In the genomic region with DNA sequence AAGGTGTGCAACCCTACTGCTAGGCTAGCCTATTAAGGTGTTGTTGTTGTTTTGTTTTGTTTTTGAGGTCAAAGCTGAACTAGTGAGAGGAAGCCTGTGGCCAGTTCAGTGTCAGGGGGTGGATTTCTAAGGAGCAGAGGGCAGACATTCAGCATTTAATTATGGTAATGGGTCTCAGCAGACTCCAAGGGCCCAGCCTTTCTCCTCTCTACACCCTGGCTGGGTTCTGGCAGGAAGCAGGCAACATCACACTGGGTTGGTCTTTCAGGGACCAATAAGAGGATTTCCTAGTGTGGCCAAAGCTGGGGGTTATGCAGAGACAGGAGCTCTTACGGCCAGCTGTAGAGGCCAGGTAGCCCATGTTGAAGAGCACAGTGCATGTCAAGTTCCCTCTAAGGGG, we compare ENCODE assay signal across 16 mouse cellular contexts.
A peak's percentile ranks its signal among the peaks of the same experiment; 100 is the strongest.
DNase-seq lines count a peak whose midpoint lies in the region; ATAC-seq and TF ChIP-seq lines count a peak whose summit lies in the region.
"Had no signal": no experiment of that assay in that cellular context is flagged by ENCODE, and none has a peak within 500 bp of the region (broad histone marks: within the 10 kb centered on the region; RNA-seq: fewer than 3 reads in every experiment).

No protein-coding gene starts in this region.

- no peak overlapping the region for H3K27ac ChIP-seq in kidney, embryonic 14.5 days (ENCODE audit: low read depth, low read length)
- H3K27ac ChIP-seq in embryonic facial prominence, embryonic 10.5 days (replicated peaks) = peak overlapping the region; percentile 67
- H3K27ac ChIP-seq in hindbrain, embryonic 12.5 days = peak overlapping the region; percentile 80
- peak overlapping the region; percentile 71 for H3K27ac ChIP-seq in midbrain, embryonic 14.5 days (replicated peaks; ENCODE audit: low read depth, low read length)
- H3K27ac ChIP-seq in lung, postnatal 0 days (ENCODE audit: low read length) = no peak overlapping the region

- TF ChIP-seq CTCF in lung, postnatal 0 days (IDR thresholded peaks at IDR 0.05) = no peak

- TF ChIP-seq EP300 in lung, postnatal 0 days (IDR thresholded peaks at IDR 0.05) = no peak

- peak; percentile 15 for DNase-seq in kidney, postnatal 14 days
- no peak for DNase-seq in embryonic facial prominence, embryonic 10.5 days (ENCODE audit: low spot score)
- no peak for DNase-seq in midbrain, embryonic 14.5 days
- DNase-seq in lung, postnatal 0 days (ENCODE audit: low spot score) = no peak
- no peak for DNase-seq in embryo, embryonic 11 days
- DNase-seq: adrenal gland, adult 8-10 months; cerebellum, postnatal 14 days; heart, postnatal 14 days; kidney, adult 18-20 months; right cerebral cortex, postnatal 14 days; thymus, postnatal 36 days had no signal

- no peak overlapping the region for H3K4me3 ChIP-seq in kidney, embryonic 14.5 days (ENCODE audit: low read length)
- no peak overlapping the region for H3K4me3 ChIP-seq in embryonic facial prominence, embryonic 10.5 days
- no peak overlapping the region for H3K4me3 ChIP-seq in hindbrain, embryonic 12.5 days
- H3K4me3 ChIP-seq in midbrain, embryonic 14.5 days (replicated peaks; ENCODE audit: low read depth, low read length) = no peak overlapping the region
- no peak overlapping the region for H3K4me3 ChIP-seq in lung, postnatal 0 days (ENCODE audit: low read depth, low read length)
- H3K4me3 ChIP-seq: embryonic facial prominence, embryonic 15.5 days; neural tube, embryonic 13.5 days had no signal

- no peaks in the 10 kb centered on the region for H3K36me3 ChIP-seq in kidney, embryonic 14.5 days (ENCODE audit: control insufficient read depth, insufficient read depth, low read length)
- H3K36me3 ChIP-seq in embryonic facial prominence, embryonic 10.5 days (replicated peaks) = no peaks in the 10 kb centered on the region
- no peaks in the 10 kb centered on the region for H3K36me3 ChIP-seq in hindbrain, embryonic 12.5 days
- H3K36me3 ChIP-seq in midbrain, embryonic 14.5 days (ENCODE audit: control insufficient read depth, insufficient read depth, low read length) = no peaks in the 10 kb centered on the region
- no peaks in the 10 kb centered on the region for H3K36me3 ChIP-seq in lung, postnatal 0 days (ENCODE audit: insufficient read depth, low read length)
- H3K36me3 ChIP-seq: embryonic facial prominence, embryonic 15.5 days; neural tube, embryonic 13.5 days had no signal

- no peak for ATAC-seq in kidney, embryonic 14.5 days (ENCODE audit: low FRiP score, low TSS enrichment)
- no peak for ATAC-seq in hindbrain, embryonic 12.5 days (ENCODE audit: low FRiP score)
- no peak for ATAC-seq in midbrain, embryonic 14.5 days (ENCODE audit: low FRiP score, low TSS enrichment)
- no peak for ATAC-seq in lung, postnatal 0 days
- ATAC-seq: Patski had no signal

- no peak overlapping the region for H3K9ac ChIP-seq in kidney, embryonic 14.5 days (ENCODE audit: low read depth, low read length)
- no peak overlapping the region for H3K9ac ChIP-seq in hindbrain, embryonic 12.5 days
- H3K9ac ChIP-seq in midbrain, embryonic 14.5 days (replicated peaks; ENCODE audit: low read length) = no peak overlapping the region
- no peak overlapping the region for H3K9ac ChIP-seq in lung, postnatal 0 days (replicated peaks; ENCODE audit: low read depth)
- H3K9ac ChIP-seq: embryonic facial prominence, embryonic 15.5 days had no signal

- 39% methylated on average over 1 of the region's 1 CpGs for WGBS in kidney, embryonic 14.5 days
- WGBS in embryonic facial prominence, embryonic 10.5 days = 50% methylated on average over 1 of the region's 1 CpGs
- WGBS in hindbrain, embryonic 12.5 days = 25% methylated on average over 1 of the region's 1 CpGs
- 10% methylated on average over 1 of the region's 1 CpGs for WGBS in midbrain, embryonic 14.5 days
- 80% methylated on average over 1 of the region's 1 CpGs for WGBS in lung, postnatal 0 days

- no peaks in the 10 kb centered on the region for H3K27me3 ChIP-seq in kidney, embryonic 14.5 days (ENCODE audit: control insufficient read depth, insufficient read depth, low read length)
- H3K27me3 ChIP-seq in embryonic facial prominence, embryonic 10.5 days (replicated peaks; ENCODE audit: low read depth, poor library complexity, severe bottlenecking) = 0 out of 2 replicates have a peak, but pooled peaks cover 15% of the 10 kb centered on the region
- H3K27me3 ChIP-seq in hindbrain, embryonic 12.5 days = no peaks in the 10 kb centered on the region
- no peaks in the 10 kb centered on the region for H3K27me3 ChIP-seq in midbrain, embryonic 14.5 days (ENCODE audit: control insufficient read depth, insufficient read depth, low read length)
- no peaks in the 10 kb centered on the region for H3K27me3 ChIP-seq in lung, postnatal 0 days (replicated peaks; ENCODE audit: insufficient read depth, low read length)
- H3K27me3 ChIP-seq: embryonic facial prominence, embryonic 15.5 days; neural tube, embryonic 13.5 days; Patski had no signal

- H3K9me3 ChIP-seq in kidney, embryonic 14.5 days (ENCODE audit: control insufficient read depth, low read length) = no peaks in the 10 kb centered on the region
- no peaks in the 10 kb centered on the region for H3K9me3 ChIP-seq in embryonic facial prominence, embryonic 10.5 days
- no peaks in the 10 kb centered on the region for H3K9me3 ChIP-seq in hindbrain, embryonic 12.5 days (replicated peaks)
- H3K9me3 ChIP-seq in midbrain, embryonic 14.5 days (ENCODE audit: control insufficient read depth, low read length) = no peaks in the 10 kb centered on the region
- H3K9me3 ChIP-seq in lung, postnatal 0 days (ENCODE audit: low read length) = no peaks in the 10 kb centered on the region
- H3K9me3 ChIP-seq: embryonic facial prominence, embryonic 15.5 days; neural tube, embryonic 13.5 days had no signal

- H3K4me1 ChIP-seq in kidney, embryonic 14.5 days (ENCODE audit: control insufficient read depth, insufficient read depth, low read length) = peaks cover 22% of the 10 kb centered on the region
- H3K4me1 ChIP-seq in embryonic facial prominence, embryonic 10.5 days = peaks cover 50% of the 10 kb centered on the region
- H3K4me1 ChIP-seq in hindbrain, embryonic 12.5 days = peaks cover 38% of the 10 kb centered on the region
- peaks cover 20% of the 10 kb centered on the region for H3K4me1 ChIP-seq in midbrain, embryonic 14.5 days (ENCODE audit: control insufficient read depth, insufficient read depth, low read length)
- no peaks in the 10 kb centered on the region; the same call in 1 of the 2 replicates for H3K4me1 ChIP-seq in lung, postnatal 0 days (ENCODE audit: insufficient read depth, low read depth, low read length)

- no peak overlapping the region for H3K4me2 ChIP-seq in kidney, embryonic 14.5 days (replicated peaks; ENCODE audit: low read depth, low read length)
- H3K4me2 ChIP-seq in hindbrain, embryonic 12.5 days (replicated peaks) = no peak overlapping the region
- H3K4me2 ChIP-seq in midbrain, embryonic 14.5 days (ENCODE audit: low read length) = no peak overlapping the region
- no peak overlapping the region for H3K4me2 ChIP-seq in lung, postnatal 0 days (replicated peaks; ENCODE audit: low read depth, low read length)
- H3K4me2 ChIP-seq: embryonic facial prominence, embryonic 15.5 days had no signal

Comparison
In these comparisons a context has a peak if more than half of its experiments do, and no peak if none do; other contexts are left out.
1. H3K27ac ChIP-seq: peak in embryonic facial prominence, embryonic 10.5 days (single experiment), hindbrain, embryonic 12.5 days (single experiment) and midbrain, embryonic 14.5 days (single experiment); none in kidney, embryonic 14.5 days (single experiment) and lung, postnatal 0 days (single experiment).